Mouse (Mus musculus): ENCODE measurements around the gene Fzr1.
A peak's percentile ranks its signal among the peaks of the same experiment; 100 is the strongest.

Fzr1 gene

DNA sequence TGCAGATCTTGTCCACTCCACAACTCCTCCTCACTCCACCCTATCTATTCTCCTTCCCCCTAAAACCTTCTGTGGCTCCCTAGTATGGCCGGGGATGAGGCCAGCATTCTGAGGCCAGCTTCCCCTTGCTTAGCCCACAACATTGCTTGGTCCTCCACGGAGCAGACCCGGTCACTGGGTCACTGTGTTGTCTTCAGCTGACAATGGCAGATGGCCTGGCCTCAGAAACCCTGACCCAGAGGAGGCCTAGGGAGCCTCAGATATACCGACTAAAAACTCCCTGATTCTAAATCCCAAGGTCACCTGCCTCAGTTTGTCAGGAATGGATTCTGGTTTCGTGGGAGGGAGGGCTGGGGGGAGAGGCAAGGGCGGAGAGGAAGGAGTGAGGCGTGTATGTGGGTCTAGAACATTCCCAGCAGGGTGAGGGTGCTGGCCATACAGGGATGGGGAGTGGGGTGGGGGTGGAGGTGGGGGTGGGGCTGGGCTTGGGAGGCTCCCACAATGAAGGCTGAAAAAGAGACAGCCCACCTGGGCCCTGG lies 24.0 kb upstream of the Fzr1 start:
- no peak for DNase-seq (ENCODE audit: low read depth, low spot score)

GRCm38 (mm10) chr10:81401521-81402226 lies 23.4 kb upstream of the Fzr1 start:
- peak; percentile 94 for DNase-seq (ENCODE audit: low read depth, low spot score)

- peak; percentile 76 for DNase-seq (ENCODE audit: low read depth, low spot score)
These were observed 22.8 kb upstream of the Fzr1 start for GRCm38 (mm10) chr10:81401205-81401520.

DNA sequence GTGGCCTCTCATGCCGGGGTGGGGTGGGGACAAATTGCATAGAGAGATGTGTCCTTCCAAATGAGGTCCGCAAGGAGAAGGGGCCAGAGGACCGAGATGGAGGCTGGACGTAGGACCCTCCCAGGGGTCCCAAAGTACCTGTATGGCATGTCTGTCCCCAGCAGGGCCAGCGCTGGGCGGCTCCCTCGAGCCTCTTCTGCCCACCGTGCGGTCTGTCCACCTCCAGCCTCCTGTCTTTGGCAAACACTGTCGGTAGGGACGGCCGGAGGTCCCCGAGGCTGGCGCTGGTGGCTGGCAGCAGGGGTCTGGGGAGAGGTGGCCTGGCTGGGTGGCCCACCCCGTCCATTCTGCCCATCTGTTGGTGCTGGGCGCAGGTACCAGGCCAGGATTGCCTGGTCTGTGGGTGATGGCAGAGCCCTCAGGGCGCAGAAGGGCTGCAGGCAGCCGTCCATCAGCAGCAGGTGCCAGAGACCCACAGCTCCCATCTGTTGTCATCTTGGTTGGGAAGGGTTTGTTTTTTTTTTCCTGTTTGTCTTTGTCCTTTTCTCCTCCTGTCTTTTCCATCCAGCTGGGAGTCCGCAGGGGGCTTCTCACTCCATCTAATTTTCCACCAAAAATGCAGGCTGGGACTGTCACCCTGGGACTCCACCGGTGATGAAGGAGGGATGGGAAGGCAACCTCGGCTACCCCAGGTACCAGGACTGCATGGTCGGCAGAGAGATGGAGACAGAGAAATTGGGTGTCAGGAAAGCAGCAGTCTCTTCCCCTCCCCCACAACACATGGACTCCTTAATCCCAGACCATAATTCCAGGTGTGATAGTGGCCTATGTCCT lies 22.3 kb upstream of the Fzr1 start:
- no peak for DNase-seq (ENCODE audit: low read depth, low spot score)

- no peak for DNase-seq (ENCODE audit: low read depth, low spot score)
These were observed 21.5 kb upstream of the Fzr1 start for GRCm38 (mm10) chr10:81399798-81400308.

GRCm38 (mm10) chr10:81399296-81399695 lies 21.0 kb upstream of the Fzr1 start:
- DNase-seq (ENCODE audit: low read depth, low spot score) = no peak

- no peak for DNase-seq (ENCODE audit: low read depth, low spot score)
These were observed 18.4 kb upstream of the Fzr1 start for GRCm38 (mm10) chr10:81396749-81397148.

DNA sequence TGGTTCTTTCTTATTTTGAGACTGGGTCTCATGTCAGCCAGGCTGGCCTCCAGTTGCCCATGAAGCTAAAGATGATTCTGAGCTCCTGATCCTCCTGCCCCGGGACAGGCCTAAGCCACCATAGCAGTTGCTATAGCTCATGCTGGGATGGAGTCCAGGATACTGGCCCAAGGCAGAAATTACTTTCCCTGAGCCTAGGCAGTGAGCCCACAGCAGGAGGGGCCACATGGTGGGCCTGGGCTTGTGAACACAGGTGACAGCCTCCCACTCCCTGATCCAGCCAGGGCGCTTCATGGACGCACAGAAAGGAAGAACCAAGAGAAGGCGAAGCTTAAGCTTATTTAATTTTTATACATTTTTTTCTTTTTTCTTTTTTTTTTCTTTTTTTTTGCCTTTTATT lies 17.5 kb upstream of the Fzr1 start:
- no peak for DNase-seq (ENCODE audit: low read depth, low spot score)

GRCm38 (mm10) chr10:81395127-81395526 lies 16.8 kb upstream of the Fzr1 start:
- peak; percentile 85 for DNase-seq (ENCODE audit: low read depth, low spot score)

- no peak for DNase-seq (ENCODE audit: low read depth, low spot score)
These were observed 15.2 kb upstream of the Fzr1 start for GRCm38 (mm10) chr10:81393456-81394063.

- DNase-seq (ENCODE audit: low read depth, low spot score) = no peak
These were observed 14.5 kb upstream of the Fzr1 start, which contains the start of gene Smim24 for GRCm38 (mm10) chr10:81392781-81393185. Gene Smim24 (plus strand): TSS chr10:81393051.

DNA sequence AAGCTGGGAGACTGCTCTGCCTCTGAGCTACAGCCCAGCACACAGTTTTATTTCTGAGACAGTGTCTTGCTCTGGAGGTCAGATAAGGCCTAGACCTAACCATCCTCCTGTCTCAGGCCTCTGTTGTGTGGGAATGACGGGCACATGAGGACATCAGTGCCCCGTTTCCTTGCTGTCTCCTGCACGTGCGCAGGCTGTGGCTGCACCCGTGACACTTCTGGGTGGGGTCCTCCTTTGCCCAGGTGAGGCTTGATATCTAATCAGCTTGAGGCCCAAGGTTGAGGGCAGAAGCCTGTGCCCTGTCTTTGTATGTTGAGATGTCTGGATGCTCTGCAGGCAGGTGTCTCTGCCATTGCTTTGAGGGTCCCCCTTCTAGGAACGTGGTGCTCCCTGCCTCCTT lies 14.0 kb upstream of the Fzr1 start:
- DNase-seq (ENCODE audit: low read depth, low spot score) = no peak

- DNase-seq (ENCODE audit: low read depth, low spot score) = no peak
These were observed 12.3 kb upstream of the Fzr1 start for GRCm38 (mm10) chr10:81390678-81390965.

GRCm38 (mm10) chr10:81389801-81390677 lies 11.7 kb upstream of the Fzr1 start:
- peak; percentile 71 for DNase-seq (ENCODE audit: low read depth, low spot score)

DNA sequence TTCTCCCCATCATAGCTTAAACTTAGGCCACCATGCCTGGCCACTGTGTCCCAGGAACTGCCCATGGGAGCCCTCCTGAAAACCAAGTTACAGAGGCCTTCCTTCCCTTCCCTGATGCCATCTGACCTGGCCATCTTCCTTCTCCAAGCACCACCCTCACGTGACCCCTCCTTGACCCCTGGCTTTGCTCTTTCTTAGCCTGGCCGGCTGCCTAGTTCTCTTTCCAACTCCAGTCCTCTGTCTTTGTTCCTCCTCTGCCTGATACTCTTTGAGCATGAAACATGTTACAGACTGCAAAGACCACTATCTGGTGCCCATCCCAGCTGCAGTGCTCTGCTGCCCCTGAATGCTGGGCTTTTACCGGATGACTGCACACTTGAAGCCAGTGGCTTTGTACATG lies 11.1 kb upstream of the Fzr1 start:
- DNase-seq (ENCODE audit: low read depth, low spot score) = no peak

GRCm38 (mm10) chr10:81388505-81389055 lies 10.3 kb upstream of the Fzr1 start, which contains the start of gene Gm48552:
Gene Gm48552 (plus strand): TSS chr10:81389005.
- no peak for DNase-seq (ENCODE audit: low read depth, low spot score)

- no peak for DNase-seq (ENCODE audit: low read depth, low spot score)
These were observed 9.4 kb upstream of the Fzr1 start for GRCm38 (mm10) chr10:81387716-81388115.

GRCm38 (mm10) chr10:81385603-81386306 lies 7.4 kb upstream of the Fzr1 start:
- peak; percentile 64 for DNase-seq (ENCODE audit: low read depth, low spot score)

- no peak for DNase-seq (ENCODE audit: low read depth, low spot score)
These were observed 6.3 kb upstream of the Fzr1 start for GRCm38 (mm10) chr10:81384605-81384982.

Measured in ZHBTc4 (cell line).